ENCODE assay signal across 8 mouse cellular contexts in genomic region chrX:12936406-12937172, GRCm38 (mm10).
DNase-seq lines count a peak whose midpoint lies in the region; ATAC-seq and TF ChIP-seq lines count a peak whose summit lies in the region.

No protein-coding gene starts in this region.

- H3K9me3 ChIP-seq in ES-Bruce4 (replicated peaks; ENCODE audit: control insufficient read depth, insufficient read depth, low read length, poor library complexity, severe bottlenecking) = no peaks in the 10 kb centered on the region
- H3K9me3 ChIP-seq in forebrain, embryonic 15.5 days = no peaks in the 10 kb centered on the region
- no peaks in the 10 kb centered on the region for H3K9me3 ChIP-seq in hindbrain, embryonic 11.5 days (ENCODE audit: control insufficient read depth, low read length)

- no peaks in the 10 kb centered on the region for H3K36me3 ChIP-seq in ES-Bruce4 (ENCODE audit: control insufficient read depth, insufficient read depth, low read length, poor library complexity, severe bottlenecking)
- H3K36me3 ChIP-seq in forebrain, embryonic 15.5 days = no peaks in the 10 kb centered on the region
- no peaks in the 10 kb centered on the region for H3K36me3 ChIP-seq in hindbrain, embryonic 11.5 days (ENCODE audit: control insufficient read depth, insufficient read depth, low read length)

- peak; percentile 49 for DNase-seq in hindbrain, embryonic 11.5 days (ENCODE audit: low spot score)
- peak; percentile 19 to 33 for DNase-seq in layer of hippocampus, postnatal 10 days (ENCODE audit: low spot score in 2 of 2)
- peak; percentile 38 for DNase-seq in lung, postnatal 10 days
- peak; percentile 22 for DNase-seq in ovary, postnatal 14 days (ENCODE audit: low spot score)
- peak; percentile 41 for DNase-seq in thymus, postnatal 14 days

- no peaks in the 10 kb centered on the region for H3K27me3 ChIP-seq in ES-Bruce4 (ENCODE audit: control insufficient read depth, insufficient read depth, low read length, poor library complexity, severe bottlenecking)
- H3K27me3 ChIP-seq in forebrain, embryonic 15.5 days = no peaks in the 10 kb centered on the region
- no peaks in the 10 kb centered on the region for H3K27me3 ChIP-seq in hindbrain, embryonic 11.5 days (ENCODE audit: control insufficient read depth, insufficient read depth, low read length)

- TF ChIP-seq POLR2A in ES-Bruce4 (IDR thresholded peaks at IDR 0.05; ENCODE audit: insufficient read depth, low read length) = no peak

- H3K4me2 ChIP-seq in forebrain, embryonic 15.5 days (replicated peaks) = peak overlapping the region; percentile 72
- peak overlapping the region; percentile 51 for H3K4me2 ChIP-seq in hindbrain, embryonic 11.5 days (replicated peaks; ENCODE audit: low read depth, low read length)

- TF ChIP-seq CTCF in ES-Bruce4 (IDR thresholded peaks at IDR 0.05; ENCODE audit: low read depth, low read length) = no peak

- no peak overlapping the region for H3K27ac ChIP-seq in ES-Bruce4 (ENCODE audit: insufficient read depth, low read length)
- H3K27ac ChIP-seq in brown adipose tissue, adult 24 weeks (replicated peaks; ENCODE audit: low read depth, low read length) = no peak overlapping the region; the same call in 1 of the 2 replicates
- no peak overlapping the region for H3K27ac ChIP-seq in forebrain, embryonic 15.5 days (replicated peaks)
- no peak overlapping the region for H3K27ac ChIP-seq in hindbrain, embryonic 11.5 days (ENCODE audit: low read depth, low read length)

- H3K4me3 ChIP-seq in ES-Bruce4 (ENCODE audit: low read depth, low read length) = peak overlapping the region; percentile 74
- H3K4me3 ChIP-seq in brown adipose tissue, adult 24 weeks (ENCODE audit: insufficient read depth, low read depth, low read length) = peak overlapping the region; percentile 72
- H3K4me3 ChIP-seq in forebrain, embryonic 15.5 days = peak overlapping the region; percentile 47
- H3K4me3 ChIP-seq in hindbrain, embryonic 11.5 days (ENCODE audit: low read depth, low read length) = peak overlapping the region; percentile 33

- peak overlapping the region; percentile 62 for H3K9ac ChIP-seq in ES-Bruce4 (ENCODE audit: low read depth, poor library complexity, severe bottlenecking)
- H3K9ac ChIP-seq in forebrain, embryonic 15.5 days (replicated peaks) = peak overlapping the region; percentile 44
- H3K9ac ChIP-seq in hindbrain, embryonic 11.5 days (ENCODE audit: low read depth, low read length) = peak overlapping the region; percentile 49

- H3K4me1 ChIP-seq in ES-Bruce4 (ENCODE audit: control insufficient read depth, insufficient read depth, low read length) = no peaks in the 10 kb centered on the region
- H3K4me1 ChIP-seq in brown adipose tissue, adult 24 weeks (ENCODE audit: control insufficient read depth, insufficient read depth, insufficient read length, low read length) = no peaks in the 10 kb centered on the region
- H3K4me1 ChIP-seq in forebrain, embryonic 15.5 days = no peaks in the 10 kb centered on the region
- H3K4me1 ChIP-seq in hindbrain, embryonic 11.5 days (replicated peaks; ENCODE audit: control insufficient read depth, insufficient read depth, low read length) = no peaks in the 10 kb centered on the region

- peak; percentile 71 for ATAC-seq in forebrain, embryonic 15.5 days (replicated peaks)
- ATAC-seq in hindbrain, embryonic 11.5 days (ENCODE audit: low FRiP score) = peak; percentile 53; the same call in 1 of the 2 replicates

- no peak for TF ChIP-seq EP300 in ES-Bruce4 (IDR thresholded peaks at IDR 0.05; ENCODE audit: insufficient read depth, low read depth, low read length)

- WGBS in forebrain, embryonic 15.5 days = 25% methylated on average over 38 of the region's 43 CpGs
- WGBS in hindbrain, embryonic 11.5 days = 14% methylated on average over 40 of the region's 43 CpGs
